Mouse (Mus musculus): ENCODE measurements around the gene Fgd3. TPM values are rescaled to one million over a fixed set of nuclear protein-coding genes. Genes with fewer than 3 reads are reported as not detected.

The Fgd3 gene
- polyA plus RNA-seq, 1 experiment from 2014 or later: 4.2 TPM

- Histone ChIP-seq H3K27ac (ENCODE audit: low read length) (no peak overlapping the region), H3K9ac (replicated peaks; ENCODE audit: low read depth, low read length) (no peak overlapping the region), H3K36me3 (ENCODE audit: control insufficient read depth, insufficient read depth) (peaks cover 2% of the 10 kb centered on the region; the same call in 1 of the 2 replicates), H3K4me2 (ENCODE audit: low read length) (no peak overlapping the region), H3K4me1 (replicated peaks; ENCODE audit: control insufficient read depth, insufficient read depth, low read length) (peaks cover 20% of the 10 kb centered on the region), H3K27me3 (replicated peaks; ENCODE audit: control insufficient read depth, insufficient read depth, low read length) (no peaks in the 10 kb centered on the region), H3K9me3 (ENCODE audit: control insufficient read depth, low read length) (no peaks in the 10 kb centered on the region), H3K4me3 (replicated peaks; ENCODE audit: low read length) (no peak overlapping the region)
- 82% methylated on average over 7 of the region's 7 CpGs for WGBS
- ATAC-seq: no peak
Measured at GRCm38 (mm10) chr13:49356090-49356489, 36.0 kb upstream of the Fgd3 start.

- Histone ChIP-seq H3K4me1 (replicated peaks; ENCODE audit: control insufficient read depth, insufficient read depth, low read length) (peaks cover 17% of the 10 kb centered on the region), H3K27me3 (replicated peaks; ENCODE audit: control insufficient read depth, insufficient read depth, low read length) (no peaks in the 10 kb centered on the region), H3K27ac (ENCODE audit: low read length) (no peak overlapping the region), H3K9ac (replicated peaks; ENCODE audit: low read depth, low read length) (no peak overlapping the region), H3K4me2 (ENCODE audit: low read length) (no peak overlapping the region), H3K4me3 (replicated peaks; ENCODE audit: low read length) (no peak overlapping the region), H3K36me3 (ENCODE audit: control insufficient read depth, insufficient read depth) (peaks cover 2% of the 10 kb centered on the region; the same call in 1 of the 2 replicates), H3K9me3 (ENCODE audit: control insufficient read depth, low read length) (no peaks in the 10 kb centered on the region)
- ATAC-seq: no peak
- WGBS: 93% methylated on average over 11 of the region's 11 CpGs
Measured at GRCm38 (mm10) chr13:49355461-49356061, 35.5 kb upstream of the Fgd3 start.

GRCm38 (mm10) chr13:49353991-49354507, 33.9 kb upstream of the Fgd3 start:
- Histone ChIP-seq H3K4me1 (replicated peaks; ENCODE audit: control insufficient read depth, insufficient read depth, low read length) (peaks cover 21% of the 10 kb centered on the region), H3K9me3 (ENCODE audit: control insufficient read depth, low read length) (no peaks in the 10 kb centered on the region), H3K4me2 (ENCODE audit: low read length) (no peak overlapping the region), H3K9ac (replicated peaks; ENCODE audit: low read depth, low read length) (no peak overlapping the region), H3K27ac (ENCODE audit: low read length) (0 out of 2 replicates have a peak overlapping the region, but pooled peaks have one; percentile 21), H3K27me3 (replicated peaks; ENCODE audit: control insufficient read depth, insufficient read depth, low read length) (no peaks in the 10 kb centered on the region), H3K36me3 (ENCODE audit: control insufficient read depth, insufficient read depth) (peaks cover 2% of the 10 kb centered on the region; the same call in 1 of the 2 replicates), H3K4me3 (replicated peaks; ENCODE audit: low read length) (no peak overlapping the region)
- peak; percentile 26; the same call in 1 of the 2 replicates for ATAC-seq
- 66% methylated on average over 5 of the region's 5 CpGs for WGBS

GRCm38 (mm10) chr13:49353422-49353821, 33.3 kb upstream of the Fgd3 start:
- no peaks in the 10 kb centered on the region for H3K9me3 ChIP-seq (ENCODE audit: control insufficient read depth, low read length)
- no peak overlapping the region for H3K4me3 ChIP-seq (replicated peaks; ENCODE audit: low read length)
- H3K27ac ChIP-seq (ENCODE audit: low read length): no peak overlapping the region
- no peak for ATAC-seq
- no peak overlapping the region for H3K4me2 ChIP-seq (ENCODE audit: low read length)
- H3K27me3 ChIP-seq (replicated peaks; ENCODE audit: control insufficient read depth, insufficient read depth, low read length): no peaks in the 10 kb centered on the region
- H3K9ac ChIP-seq (replicated peaks; ENCODE audit: low read depth, low read length): no peak overlapping the region
- peaks cover 2% of the 10 kb centered on the region; the same call in 1 of the 2 replicates for H3K36me3 ChIP-seq (ENCODE audit: control insufficient read depth, insufficient read depth)
- peaks cover 21% of the 10 kb centered on the region for H3K4me1 ChIP-seq (replicated peaks; ENCODE audit: control insufficient read depth, insufficient read depth, low read length)

GRCm38 (mm10) chr13:49352581-49353159, 32.6 kb upstream of the Fgd3 start:
- ATAC-seq: peak; percentile 47
- Histone ChIP-seq H3K9ac (replicated peaks; ENCODE audit: low read depth, low read length) (no peak overlapping the region), H3K27ac (ENCODE audit: low read length) (no peak overlapping the region), H3K4me1 (replicated peaks; ENCODE audit: control insufficient read depth, insufficient read depth, low read length) (peaks cover 21% of the 10 kb centered on the region), H3K4me2 (ENCODE audit: low read length) (no peak overlapping the region), H3K27me3 (replicated peaks; ENCODE audit: control insufficient read depth, insufficient read depth, low read length) (no peaks in the 10 kb centered on the region), H3K9me3 (ENCODE audit: control insufficient read depth, low read length) (no peaks in the 10 kb centered on the region), H3K4me3 (replicated peaks; ENCODE audit: low read length) (no peak overlapping the region), H3K36me3 (ENCODE audit: control insufficient read depth, insufficient read depth) (peaks cover 2% of the 10 kb centered on the region; the same call in 1 of the 2 replicates)
- WGBS: 40% methylated on average over 3 of the region's 3 CpGs

- Histone ChIP-seq H3K4me1 (replicated peaks; ENCODE audit: control insufficient read depth, insufficient read depth, low read length) (peaks cover 28% of the 10 kb centered on the region), H3K27ac (ENCODE audit: low read length) (no peak overlapping the region), H3K9ac (replicated peaks; ENCODE audit: low read depth, low read length) (no peak overlapping the region), H3K27me3 (replicated peaks; ENCODE audit: control insufficient read depth, insufficient read depth, low read length) (no peaks in the 10 kb centered on the region), H3K9me3 (ENCODE audit: control insufficient read depth, low read length) (no peaks in the 10 kb centered on the region), H3K36me3 (ENCODE audit: control insufficient read depth, insufficient read depth) (no peaks in the 10 kb centered on the region), H3K4me3 (replicated peaks; ENCODE audit: low read length) (no peak overlapping the region), H3K4me2 (ENCODE audit: low read length) (no peak overlapping the region)
- no peak for ATAC-seq
- 88% methylated on average over 6 of the region's 6 CpGs for WGBS
Measured at GRCm38 (mm10) chr13:49349836-49350505, 29.9 kb upstream of the Fgd3 start.

- Histone ChIP-seq H3K27ac (ENCODE audit: low read length) (no peak overlapping the region), H3K4me1 (replicated peaks; ENCODE audit: control insufficient read depth, insufficient read depth, low read length) (peaks cover 34% of the 10 kb centered on the region), H3K27me3 (replicated peaks; ENCODE audit: control insufficient read depth, insufficient read depth, low read length) (no peaks in the 10 kb centered on the region), H3K9me3 (ENCODE audit: control insufficient read depth, low read length) (no peaks in the 10 kb centered on the region), H3K9ac (replicated peaks; ENCODE audit: low read depth, low read length) (no peak overlapping the region), H3K4me2 (ENCODE audit: low read length) (no peak overlapping the region), H3K36me3 (ENCODE audit: control insufficient read depth, insufficient read depth) (no peaks in the 10 kb centered on the region), H3K4me3 (replicated peaks; ENCODE audit: low read length) (no peak overlapping the region)
- WGBS: 93% methylated on average over 4 of the region's 4 CpGs
- no peak for ATAC-seq
Measured at GRCm38 (mm10) chr13:49349335-49349734, 29.2 kb upstream of the Fgd3 start.

- Histone ChIP-seq H3K9me3 (ENCODE audit: control insufficient read depth, low read length) (no peaks in the 10 kb centered on the region), H3K4me3 (replicated peaks; ENCODE audit: low read length) (no peak overlapping the region), H3K27me3 (replicated peaks; ENCODE audit: control insufficient read depth, insufficient read depth, low read length) (no peaks in the 10 kb centered on the region), H3K36me3 (ENCODE audit: control insufficient read depth, insufficient read depth) (no peaks in the 10 kb centered on the region), H3K4me1 (replicated peaks; ENCODE audit: control insufficient read depth, insufficient read depth, low read length) (peaks cover 36% of the 10 kb centered on the region), H3K9ac (replicated peaks; ENCODE audit: low read depth, low read length) (no peak overlapping the region), H3K27ac (ENCODE audit: low read length) (no peak overlapping the region), H3K4me2 (ENCODE audit: low read length) (no peak overlapping the region)
- ATAC-seq: no peak
- 87% methylated on average over 2 of the region's 2 CpGs for WGBS
Measured at GRCm38 (mm10) chr13:49348522-49348921, 28.4 kb upstream of the Fgd3 start.

- H3K9me3 ChIP-seq (ENCODE audit: control insufficient read depth, low read length): no peaks in the 10 kb centered on the region
- H3K4me1 ChIP-seq (replicated peaks; ENCODE audit: control insufficient read depth, insufficient read depth, low read length): peaks cover 43% of the 10 kb centered on the region
- H3K4me2 ChIP-seq (ENCODE audit: low read length): no peak overlapping the region
- H3K27ac ChIP-seq (ENCODE audit: low read length): no peak overlapping the region
- no peaks in the 10 kb centered on the region for H3K27me3 ChIP-seq (replicated peaks; ENCODE audit: control insufficient read depth, insufficient read depth, low read length)
- no peak overlapping the region for H3K9ac ChIP-seq (replicated peaks; ENCODE audit: low read depth, low read length)
- WGBS: 56% methylated on average over 2 of the region's 2 CpGs
- no peak for ATAC-seq
- no peak overlapping the region for H3K4me3 ChIP-seq (replicated peaks; ENCODE audit: low read length)
- H3K36me3 ChIP-seq (ENCODE audit: control insufficient read depth, insufficient read depth): no peaks in the 10 kb centered on the region
Measured at GRCm38 (mm10) chr13:49345476-49345875, 25.4 kb upstream of the Fgd3 start.
